Mouse (Mus musculus) liver, embryonic 14.5 days (tissue): ENCODE measurements around the gene Gtsf2.
"Not testable (repeated sequence)": the region's sequence is repeated elsewhere in the genome, so short reads cannot be mapped to it uniquely, and the experiment has no call there.

Experiments
- CTCF ChIP-seq: IDR thresholded peaks from 2 replicates; pipeline ENCODE4 v1.5.1; 2016; ENCODE audit warnings: antibody characterized with exemption, low read depth, control low read depth
- EP300 ChIP-seq: IDR thresholded peaks from 2 replicates; pipeline ENCODE4 v1.6.1; 2016; ENCODE audit warnings: antibody characterized with exemption, low read depth

GRCm38 (mm10) chr15:103405586-103405985 is 42.7 kb downstream of the Gtsf2 start:
- not testable (repeated sequence) for TF ChIP-seq EP300, CTCF
